Mouse (Mus musculus) 416B (cell line): Measurements from ENCODE around the gene Ccdc149.
A peak's percentile ranks its signal among the peaks of the same experiment; 100 is the strongest.

Experiments used
- DNase-seq: peaks from one replicate; pipeline ENCODE4 v3.0.0; 2011; ENCODE audit warnings: low read depth

Gene Ccdc149

GRCm38 (mm10) chr5:52470991-52471801, at the start of gene Ccdc149:
Gene Ccdc149 (minus strand): TSS chr5:52471521.
- no peak for DNase-seq

- no peak for DNase-seq
Measured at GRCm38 (mm10) chr5:52519921-52520320, 48.6 kb upstream of the Ccdc149 start.

GRCm38 (mm10) chr5:52516072-52516476, 44.8 kb upstream of the Ccdc149 start:
- no peak for DNase-seq

GRCm38 (mm10) chr5:52515246-52516021, 44.1 kb upstream of the Ccdc149 start:
- DNase-seq = peak; percentile 67

GRCm38 (mm10) chr5:52511089-52511488, 39.8 kb upstream of the Ccdc149 start:
- DNase-seq = no peak

- no peak for DNase-seq
Measured at GRCm38 (mm10) chr5:52509416-52509815, 38.1 kb upstream of the Ccdc149 start.

- DNase-seq = no peak
Measured at GRCm38 (mm10) chr5:52504666-52505065, 33.3 kb upstream of the Ccdc149 start.

GRCm38 (mm10) chr5:52504148-52504547, 32.8 kb upstream of the Ccdc149 start:
- DNase-seq = no peak

GRCm38 (mm10) chr5:52495671-52496070, 24.4 kb upstream of the Ccdc149 start:
- no peak for DNase-seq

- no peak for DNase-seq
Measured at GRCm38 (mm10) chr5:52491496-52491895, 20.2 kb upstream of the Ccdc149 start.

- DNase-seq = peak; percentile 81
Measured at GRCm38 (mm10) chr5:52487559-52488430, 16.5 kb upstream of the Ccdc149 start.

- no peak for DNase-seq
Measured at GRCm38 (mm10) chr5:52476826-52477225, 5.5 kb upstream of the Ccdc149 start.

GRCm38 (mm10) chr5:52476292-52476701, 5.0 kb upstream of the Ccdc149 start:
- DNase-seq = no peak

GRCm38 (mm10) chr5:52473988-52474387, 2.7 kb upstream of the Ccdc149 start:
- DNase-seq = no peak

GRCm38 (mm10) chr5:52470551-52470950, 770 bp downstream of the Ccdc149 start:
- DNase-seq = no peak

GRCm38 (mm10) chr5:52467841-52468240, 3.5 kb downstream of the Ccdc149 start:
- no peak for DNase-seq

GRCm38 (mm10) chr5:52462447-52462846, 8.9 kb downstream of the Ccdc149 start:
- DNase-seq = no peak

- DNase-seq = no peak
Measured at GRCm38 (mm10) chr5:52461434-52462124, 9.7 kb downstream of the Ccdc149 start.

- DNase-seq = peak; percentile 5
Measured at GRCm38 (mm10) chr5:52459308-52459707, 12.0 kb downstream of the Ccdc149 start.

GRCm38 (mm10) chr5:52457154-52457553, 14.2 kb downstream of the Ccdc149 start:
- no peak for DNase-seq

GRCm38 (mm10) chr5:52450821-52451220, 20.5 kb downstream of the Ccdc149 start:
- no peak for DNase-seq

- no peak for DNase-seq
Measured at GRCm38 (mm10) chr5:52449187-52449586, 22.1 kb downstream of the Ccdc149 start.
